Mouse (Mus musculus): ENCODE results near the gene Dvl2.
"Not testable (repeated sequence)": the region's sequence is repeated elsewhere in the genome, so short reads cannot be mapped to it uniquely, and the experiment has no call there.

Dvl2 gene

DNA sequence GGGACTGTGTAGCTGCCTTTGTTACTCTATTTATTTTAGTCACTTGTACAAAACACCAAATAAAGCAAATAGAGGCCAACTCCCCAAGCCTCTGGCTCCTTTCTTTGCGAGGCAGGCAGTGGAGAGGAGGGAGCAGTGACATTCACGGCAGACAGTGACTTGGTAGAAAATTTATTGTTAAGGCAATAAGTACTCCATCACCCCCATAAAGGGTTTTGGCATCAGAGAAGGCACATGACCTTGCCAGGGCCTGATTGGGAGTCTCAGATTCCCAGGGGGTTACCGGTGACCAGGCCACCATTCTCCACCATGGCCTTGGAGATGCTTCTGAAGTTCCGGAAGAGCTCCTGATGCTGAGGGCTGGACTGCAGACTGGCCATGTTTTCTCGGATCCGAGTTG lies 9.6 kb downstream of the Dvl2 start:
- DNase-seq (ENCODE audit: low read depth, low spot score), result no peak

DNA sequence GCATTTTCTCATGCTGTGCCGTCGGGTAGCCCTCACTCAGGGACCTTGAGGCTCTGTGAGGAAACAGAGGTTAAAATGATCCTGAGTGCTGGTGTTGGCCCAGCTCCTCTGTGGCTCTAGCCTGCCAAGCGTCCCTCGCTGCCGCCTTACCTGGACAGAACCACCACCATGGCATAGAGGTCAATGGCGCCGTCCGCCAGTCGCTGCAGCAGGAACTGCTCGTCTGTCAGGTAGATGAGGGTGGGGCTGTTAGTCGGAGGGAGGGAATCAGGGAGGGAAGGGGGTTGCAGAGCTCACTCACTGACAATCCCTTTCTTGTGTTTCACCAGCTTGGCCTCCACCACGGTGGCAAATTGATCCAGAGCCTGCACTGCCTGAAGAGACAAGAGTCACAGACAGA lies 10.2 kb downstream of the Dvl2 start:
- no peak for DNase-seq (ENCODE audit: low read depth, low spot score)

DNA sequence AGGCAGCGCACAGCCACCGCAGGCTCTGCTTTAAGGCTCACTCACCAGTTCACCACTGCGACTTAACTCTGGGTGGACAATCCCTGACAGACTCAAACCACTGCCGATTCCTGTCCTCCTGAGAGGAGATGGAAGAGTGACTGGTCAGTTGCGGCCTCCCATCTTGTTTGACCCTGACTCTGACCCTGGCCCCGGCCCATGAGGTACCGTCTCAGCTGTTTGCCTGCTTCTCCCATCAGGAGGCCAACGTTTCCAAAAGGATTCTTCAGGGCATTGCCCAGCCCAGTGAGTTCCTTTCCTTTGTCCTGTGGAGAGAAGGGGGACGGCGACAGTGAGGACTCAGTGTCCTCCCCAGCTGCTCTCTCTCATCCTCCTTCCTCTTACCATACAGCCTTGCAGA lies 10.6 kb downstream of the Dvl2 start:
- DNase-seq (ENCODE audit: low read depth, low spot score), result no peak

DNA sequence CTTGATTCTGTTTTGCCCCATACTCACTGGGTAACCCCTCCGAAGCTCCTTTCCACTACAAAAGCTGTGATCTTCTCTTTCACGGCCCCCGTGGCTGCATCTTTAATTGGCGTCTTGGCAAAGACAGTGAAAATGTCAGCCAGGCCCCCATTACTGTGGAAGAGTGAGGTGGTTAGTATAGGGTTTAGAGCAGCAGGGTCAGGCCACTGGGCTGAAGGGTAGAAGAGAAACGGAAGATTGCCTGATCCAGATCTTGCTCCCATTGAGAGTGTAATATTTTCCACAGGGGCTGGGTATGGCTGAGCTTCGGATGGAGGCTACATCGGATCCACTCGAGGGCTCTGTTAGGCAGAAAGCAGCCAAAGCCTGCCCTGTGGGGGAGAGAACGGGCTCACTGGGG lies 12.5 kb downstream of the Dvl2 start:
- DNase-seq (ENCODE audit: low read depth, low spot score), result no peak

DNA sequence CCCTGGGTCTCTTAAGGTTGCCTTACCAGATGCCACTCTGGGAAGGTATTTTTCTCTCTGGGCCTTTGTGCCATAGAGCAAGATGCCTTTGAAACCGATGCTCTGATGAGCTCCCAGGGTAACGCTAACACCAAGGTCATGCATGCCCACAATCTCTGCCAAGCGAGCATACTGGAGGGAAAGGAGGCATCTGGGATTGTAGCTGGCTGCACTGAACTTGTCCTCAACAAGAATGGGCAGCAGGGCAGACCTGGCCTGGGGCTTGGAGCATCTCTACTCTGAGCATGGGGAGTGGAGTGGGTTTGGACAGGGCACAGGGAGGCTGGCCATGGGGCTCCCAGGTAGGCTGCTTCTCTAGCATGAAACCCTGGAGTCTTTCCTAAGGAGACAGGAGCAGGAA lies 13.0 kb downstream of the Dvl2 start:
- DNase-seq (ENCODE audit: low read depth, low spot score), result no peak

DNA sequence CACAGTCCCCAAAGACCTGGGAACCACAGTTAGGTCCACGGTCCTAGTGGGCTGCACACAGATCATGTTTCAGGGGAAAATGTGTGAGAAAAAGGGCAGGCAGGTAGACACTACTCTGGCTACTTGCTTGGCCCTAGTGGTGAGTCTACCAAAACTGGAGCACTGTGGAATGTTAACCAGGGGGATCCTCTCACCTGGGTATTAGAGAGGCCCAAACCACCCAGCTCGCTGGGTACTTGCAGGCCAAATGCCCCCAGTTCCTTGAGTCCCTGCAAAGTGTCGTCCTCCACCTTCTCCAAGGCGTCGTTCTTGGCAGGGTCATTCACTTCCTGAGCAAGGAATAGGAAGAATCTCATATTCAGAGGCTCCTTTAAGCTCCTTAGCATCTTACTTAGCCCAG lies 13.7 kb downstream of the Dvl2 start:
- no peak for DNase-seq (ENCODE audit: low read depth, low spot score)

DNA sequence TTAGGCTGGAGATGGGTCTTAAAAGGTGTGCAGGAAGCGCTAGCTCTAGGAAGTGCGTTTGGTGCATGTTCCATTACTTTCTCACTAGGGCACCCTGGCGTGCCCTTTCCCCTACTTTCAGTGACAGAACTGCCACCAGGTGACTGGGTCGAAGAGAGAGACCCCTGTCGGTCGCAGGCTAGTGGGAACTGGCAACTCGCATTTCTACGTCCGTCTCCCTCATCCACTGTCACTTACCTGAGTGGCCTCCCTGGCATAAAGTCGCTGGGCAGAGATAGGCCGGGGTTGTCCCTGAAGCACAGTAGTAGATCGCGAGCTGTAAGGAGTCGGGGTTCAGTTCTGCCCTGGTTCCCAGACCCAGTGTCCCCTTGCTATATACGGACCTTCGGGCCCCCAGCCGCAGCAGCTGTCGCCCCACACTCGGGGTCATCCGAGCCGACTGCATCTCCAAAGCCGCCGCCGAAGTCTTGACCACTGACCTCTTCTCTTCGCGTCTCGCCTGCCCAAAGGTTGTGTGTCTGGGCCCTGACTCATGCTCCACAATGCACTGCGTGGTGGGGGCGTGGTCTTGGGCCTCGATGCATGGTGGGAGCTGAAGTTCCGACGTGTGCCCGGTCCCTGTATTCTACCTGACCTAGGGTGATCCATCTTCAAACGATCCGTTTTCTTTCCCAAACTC lies 14.6 kb downstream of the Dvl2 start, which contains the start of gene Acadvl:
Gene Acadvl, minus strand, starts transcription at position 532 of the 679 bp plus-strand sequence.
- peak; percentile 80 for DNase-seq (ENCODE audit: low read depth, low spot score)

DNA sequence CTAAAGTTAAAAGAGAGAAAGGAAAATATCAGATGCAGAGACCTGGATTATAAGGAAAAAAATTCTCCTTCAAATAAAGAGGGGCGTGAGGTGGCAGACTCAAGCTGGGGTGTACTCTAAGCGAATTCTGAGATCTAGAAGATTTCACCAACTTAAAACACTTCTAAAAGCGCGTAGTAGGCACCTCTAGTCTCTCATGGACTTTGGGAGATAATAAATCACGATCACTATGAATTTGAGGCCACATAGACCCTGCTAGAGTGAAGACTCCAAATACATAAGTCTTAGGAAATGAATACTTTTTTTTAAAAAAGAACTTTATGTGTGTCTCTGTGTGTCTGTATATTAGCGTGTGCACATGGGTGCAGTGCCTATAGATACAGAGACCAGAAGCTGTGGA lies 15.3 kb downstream of the Dvl2 start:
- DNase-seq (ENCODE audit: low read depth, low spot score), result no peak

DNA sequence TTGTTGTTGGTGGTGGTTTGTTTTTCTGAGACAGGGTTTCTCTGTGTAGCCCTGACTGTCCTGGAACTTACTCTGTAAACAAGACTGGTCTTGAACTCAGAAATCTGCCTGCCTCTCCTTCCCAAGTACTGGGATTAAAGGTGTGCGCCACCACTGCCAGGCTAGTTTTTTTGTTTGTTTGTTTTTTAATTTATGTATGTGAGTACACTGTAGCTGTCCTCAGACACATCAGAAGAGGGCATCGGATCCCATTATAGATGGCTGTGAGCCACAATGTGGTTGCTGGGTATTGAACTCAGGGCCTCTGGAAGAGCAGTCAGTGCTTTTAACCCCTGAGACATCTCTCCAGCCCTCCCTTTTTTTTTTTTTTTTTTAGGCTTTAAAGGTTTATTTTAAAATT lies 15.8 kb downstream of the Dvl2 start:
- not testable (repeated sequence) for DNase-seq (ENCODE audit: low read depth, low spot score)

DNA sequence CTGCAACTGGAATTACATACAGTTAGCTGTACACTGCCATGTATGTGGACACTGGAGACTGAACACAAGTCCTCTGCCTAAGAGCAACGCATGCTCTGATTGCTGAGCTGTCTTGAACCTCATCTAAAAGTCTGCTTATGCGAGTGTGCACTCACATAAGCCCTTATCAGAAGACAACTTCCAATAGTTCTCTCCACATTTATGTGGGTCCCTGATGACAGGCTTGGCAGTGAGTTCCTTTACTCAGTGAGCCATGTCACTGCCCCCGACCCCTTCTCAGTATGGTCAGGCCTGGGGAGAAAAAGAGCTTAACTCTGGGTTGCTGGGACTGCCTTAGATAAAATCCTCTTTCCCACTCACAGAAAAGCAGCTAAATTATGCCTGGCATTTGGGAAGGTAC lies 16.3 kb downstream of the Dvl2 start, which contains the start of gene Dlg4:
Gene Dlg4, plus strand, starts transcription at position 274 of the 400 bp plus-strand sequence.
- DNase-seq (ENCODE audit: low read depth, low spot score), result no peak

DNA sequence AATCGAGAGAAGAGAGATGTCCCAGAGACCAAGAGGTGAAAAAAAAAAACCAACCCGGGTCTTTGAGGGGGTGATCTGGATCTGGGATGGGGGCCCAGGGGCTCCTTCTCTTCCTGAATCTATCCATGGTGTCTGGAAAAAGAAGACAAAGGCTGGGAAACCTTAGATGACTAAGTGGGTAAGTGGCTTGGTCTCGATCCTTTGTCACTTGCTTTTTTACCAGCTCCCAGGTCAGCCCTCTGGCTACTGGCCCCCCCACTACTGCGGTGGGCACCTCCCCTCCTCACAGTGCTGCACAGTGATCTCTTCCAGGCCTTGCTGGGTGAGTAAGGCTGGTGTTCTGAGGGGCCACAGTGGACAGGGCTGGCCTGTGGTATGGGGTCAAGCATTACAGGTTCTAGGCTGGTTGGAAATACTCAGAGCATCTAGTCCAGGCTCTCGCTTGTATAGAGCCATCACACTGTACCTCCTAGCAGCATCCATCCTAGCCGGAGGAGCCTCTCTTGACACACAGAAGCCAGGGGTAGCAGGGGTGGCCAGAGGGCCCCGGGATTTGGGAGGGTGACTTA lies 16.9 kb downstream of the Dvl2 start:
- DNase-seq (ENCODE audit: low read depth, low spot score), result no peak

DNA sequence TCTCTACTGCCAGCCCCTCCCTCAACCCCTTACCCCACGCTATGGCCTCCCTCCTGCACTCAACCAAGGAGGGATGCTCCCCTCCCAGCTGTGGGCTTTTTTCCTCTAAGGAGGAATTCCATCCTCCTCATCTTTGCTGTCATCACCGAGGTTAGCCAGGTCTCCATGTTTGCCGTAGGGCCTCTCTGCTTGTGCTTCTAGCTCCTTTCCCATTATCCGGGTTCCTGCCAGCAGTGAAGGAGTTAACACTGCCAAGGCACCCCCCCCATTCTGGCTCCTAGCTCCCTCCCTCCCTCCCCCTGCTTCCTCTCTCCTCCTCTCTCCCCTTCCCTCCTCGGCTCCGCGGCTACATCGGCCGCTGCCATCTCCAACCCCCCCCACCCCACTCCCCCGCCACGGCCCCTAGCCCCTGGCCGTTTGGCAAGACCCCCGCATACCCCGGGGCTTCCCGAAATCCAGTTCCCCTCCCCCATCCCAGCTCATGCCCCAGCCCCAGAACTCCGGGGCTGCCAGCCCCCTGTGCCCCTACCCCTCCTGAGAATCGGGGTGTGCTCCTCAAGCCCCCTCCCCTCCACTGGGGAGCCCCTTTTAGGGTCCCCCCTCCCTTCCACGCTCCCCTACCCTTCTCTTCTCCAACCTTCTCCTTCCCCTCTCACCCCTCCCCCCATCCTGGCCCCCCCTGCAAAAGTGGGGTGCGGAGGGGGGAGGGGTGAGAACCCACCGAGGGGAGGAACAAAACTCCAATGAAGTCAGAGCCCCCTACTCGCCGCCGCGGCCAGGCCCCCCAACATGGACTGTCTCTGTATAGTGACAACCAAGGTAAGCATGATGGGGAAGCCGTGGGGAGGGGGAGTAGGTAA lies 18.0 kb downstream of the Dvl2 start:
- no peak for DNase-seq (ENCODE audit: low read depth, low spot score)

DNA sequence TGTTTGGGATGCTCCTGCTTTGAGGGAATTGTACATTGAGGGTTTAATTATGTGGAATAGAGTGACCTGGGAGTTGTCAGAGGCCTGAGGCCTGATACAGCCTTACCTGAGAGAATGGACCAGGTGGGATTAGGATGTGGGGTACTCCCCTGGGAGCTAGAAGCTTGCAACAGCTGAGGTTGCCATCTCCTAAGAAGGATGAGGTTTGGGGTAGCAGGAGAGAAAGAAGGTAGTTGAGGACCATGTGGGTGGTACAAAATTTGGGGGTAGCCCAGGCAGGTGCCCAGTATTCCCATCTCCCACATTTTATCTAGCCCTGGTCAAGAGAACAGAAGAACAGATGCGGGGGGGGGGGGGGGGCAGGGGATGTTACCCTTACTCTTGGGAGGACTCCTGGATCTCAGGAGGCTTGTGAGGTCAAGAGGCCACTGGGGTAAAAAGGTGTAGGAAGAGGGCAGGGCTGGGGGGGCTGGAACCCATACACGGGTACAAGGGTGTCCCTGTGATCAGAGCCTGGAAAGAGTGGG lies 19.2 kb downstream of the Dvl2 start:
- no peak for DNase-seq (ENCODE audit: low read depth, low spot score)

DNA sequence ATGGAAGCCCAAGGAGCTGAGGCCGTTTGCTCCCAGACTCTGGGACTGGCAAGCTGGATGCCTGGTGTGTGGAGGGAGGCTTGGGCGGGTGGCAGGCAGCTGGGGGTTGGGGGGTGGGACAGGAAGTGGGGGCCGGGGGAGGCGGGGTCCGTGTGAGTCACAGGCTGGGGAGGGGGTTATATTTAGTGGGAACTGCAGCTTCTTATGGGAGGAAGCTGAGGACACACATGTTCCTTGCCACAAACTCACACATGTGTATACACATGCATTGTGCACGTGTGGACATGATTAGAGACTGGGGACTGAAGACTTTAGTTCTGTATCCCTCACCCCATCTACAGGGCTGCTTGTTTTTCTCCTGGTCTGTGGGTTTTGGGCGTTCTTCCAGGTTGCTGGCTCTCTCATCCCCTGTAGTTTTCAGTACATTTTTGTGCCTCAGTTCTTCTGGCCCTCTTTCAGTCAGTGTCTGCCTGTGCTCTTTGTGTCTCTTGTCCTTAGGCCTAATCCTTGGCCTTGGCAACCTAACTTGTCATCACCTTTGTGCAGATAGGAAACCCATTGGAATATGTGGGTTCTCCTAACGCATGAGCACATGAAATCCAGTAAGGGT lies 19.7 kb downstream of the Dvl2 start:
- DNase-seq (ENCODE audit: low read depth, low spot score), result no peak

DNA sequence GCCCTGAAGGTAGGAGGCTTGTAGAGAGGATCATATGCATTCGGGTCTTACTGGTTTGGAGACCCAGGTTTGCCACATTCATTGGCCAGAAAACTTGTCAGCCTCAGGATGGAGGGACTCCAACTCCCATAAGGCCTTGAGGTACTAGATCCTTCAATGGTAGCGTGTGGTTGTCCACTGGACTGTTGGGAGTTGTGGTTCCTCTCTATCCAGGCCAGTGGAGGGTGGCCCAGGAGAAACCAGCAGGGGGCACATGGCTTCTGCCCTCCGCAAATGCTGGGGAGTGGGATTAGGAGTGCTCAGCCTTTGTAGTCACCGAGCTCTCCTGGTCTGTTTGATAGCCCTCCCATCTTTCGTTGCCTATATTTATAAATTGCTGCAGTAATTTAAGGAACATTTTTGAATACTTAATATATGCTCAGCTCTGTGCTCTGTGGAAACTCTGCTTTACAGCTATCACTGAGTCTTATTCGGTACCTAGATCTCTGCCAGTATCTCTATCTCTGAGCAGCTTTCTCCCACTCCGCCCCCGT lies 20.4 kb downstream of the Dvl2 start:
- DNase-seq (ENCODE audit: low read depth, low spot score), result no peak

DNA sequence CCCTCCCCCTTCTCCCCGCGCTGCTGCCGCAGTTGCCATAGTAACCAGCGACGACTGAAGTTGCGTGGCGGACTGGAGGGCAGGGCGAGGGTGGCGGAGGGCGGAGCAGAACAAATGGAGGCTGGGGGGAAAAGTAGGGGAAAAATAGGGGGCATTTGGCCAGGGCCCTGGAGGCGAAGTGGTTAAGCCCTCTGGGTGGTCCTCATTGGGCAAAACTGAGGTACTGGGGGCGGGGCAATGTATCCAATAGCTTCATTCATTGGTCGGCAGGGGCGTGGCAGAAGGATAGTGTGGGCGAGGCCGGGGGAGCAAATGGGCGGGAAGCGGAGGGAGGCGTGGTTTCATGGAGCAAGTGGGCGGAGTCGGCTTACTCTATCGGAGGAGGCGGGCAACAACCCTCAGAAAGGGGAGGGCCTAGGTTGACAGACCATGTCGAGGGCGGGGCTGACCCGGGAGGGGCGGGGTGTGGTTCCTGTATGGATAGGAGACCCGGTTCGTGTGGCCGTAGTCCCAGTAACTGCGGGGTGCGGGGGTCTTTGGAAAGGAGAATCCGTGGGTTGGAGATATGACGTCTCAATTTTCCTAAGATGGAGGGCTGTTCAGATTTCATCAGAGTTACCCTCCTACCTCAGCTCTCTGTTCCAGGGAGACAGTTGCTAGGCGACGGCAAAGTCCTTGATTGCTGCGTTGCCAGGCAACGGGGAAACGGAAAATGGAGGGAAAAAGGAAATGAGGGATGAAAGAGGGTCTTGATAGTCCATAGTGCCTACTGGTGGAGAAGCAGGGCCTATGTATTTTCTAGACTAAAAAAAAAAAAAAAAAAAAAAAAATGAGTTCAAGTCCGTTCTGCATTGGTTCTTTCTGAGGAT lies 21.1 kb downstream of the Dvl2 start:
- DNase-seq (ENCODE audit: low read depth, low spot score), result peak; percentile 89

DNA sequence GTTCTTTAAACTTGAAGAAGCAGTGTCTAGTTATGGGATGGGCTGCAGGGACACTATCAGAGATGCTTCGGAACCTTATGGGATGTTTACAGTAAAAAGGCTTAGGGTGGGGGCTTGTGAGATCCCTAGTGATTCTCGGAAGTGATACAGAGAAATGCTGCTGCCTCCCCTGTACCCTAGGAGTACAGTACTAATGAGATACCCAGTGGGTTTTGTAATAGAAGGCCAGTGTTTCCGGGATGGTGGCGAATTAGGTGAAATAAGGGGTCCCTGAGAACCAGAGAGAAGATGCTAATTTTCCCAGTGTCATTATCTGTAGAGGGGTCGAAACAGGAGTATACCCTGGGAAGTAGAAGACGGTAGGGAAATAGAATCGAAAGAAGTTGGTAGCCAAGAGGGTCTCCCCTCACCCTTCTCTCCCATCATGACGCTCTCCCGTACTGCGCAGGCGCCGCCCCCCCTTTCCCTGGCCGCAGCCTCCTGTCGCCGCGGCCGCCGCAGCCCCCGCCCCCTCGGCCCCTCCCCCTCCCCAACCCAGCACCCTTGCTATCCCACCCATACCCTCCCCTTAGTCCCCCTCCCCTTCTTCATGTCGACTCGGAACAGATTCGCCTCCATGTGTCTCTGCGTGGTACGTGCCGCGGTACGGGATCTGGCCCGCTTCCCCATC lies 23.2 kb downstream of the Dvl2 start:
- DNase-seq (ENCODE audit: low read depth, low spot score), result no peak

DNA sequence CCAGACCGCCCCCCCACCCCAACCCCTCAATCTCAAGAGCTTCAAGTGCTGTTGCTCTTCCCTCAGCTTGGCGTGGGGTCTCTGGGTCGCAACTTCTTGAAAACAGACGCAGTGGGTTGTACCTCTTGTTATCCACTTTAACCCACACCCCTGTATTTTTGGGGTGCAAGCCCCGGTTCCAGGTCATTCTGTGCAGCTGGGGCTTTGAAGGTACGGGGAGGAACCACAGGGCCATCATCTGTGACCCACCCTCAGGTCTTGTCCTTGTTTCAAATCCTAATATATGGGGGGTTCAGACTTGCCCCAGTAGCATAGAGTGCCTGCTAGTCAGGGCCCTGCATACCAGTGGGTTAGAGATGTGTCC lies 23.7 kb downstream of the Dvl2 start:
- DNase-seq (ENCODE audit: low read depth, low spot score), result no peak

DNA sequence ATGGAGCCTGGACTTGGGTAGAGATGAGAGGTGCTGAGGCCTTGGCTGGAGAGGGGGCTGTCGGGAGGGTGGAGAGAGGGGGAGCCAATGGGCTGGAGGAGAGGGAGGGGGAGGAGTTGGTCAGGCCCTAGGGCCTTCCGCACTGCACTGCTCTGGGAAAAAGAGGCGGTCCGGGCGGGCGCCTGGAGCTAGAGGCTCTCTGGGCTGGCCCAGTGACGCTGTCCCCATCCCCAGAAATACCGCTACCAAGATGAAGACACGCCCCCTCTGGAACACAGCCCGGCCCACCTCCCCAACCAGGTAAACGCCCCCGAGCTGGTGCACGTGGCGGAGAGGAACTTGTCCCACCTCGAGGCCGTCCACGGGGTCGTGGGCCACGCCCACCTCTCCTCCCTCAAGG lies 26.3 kb downstream of the Dvl2 start:
- DNase-seq (ENCODE audit: low read depth, low spot score), result no peak

DNA sequence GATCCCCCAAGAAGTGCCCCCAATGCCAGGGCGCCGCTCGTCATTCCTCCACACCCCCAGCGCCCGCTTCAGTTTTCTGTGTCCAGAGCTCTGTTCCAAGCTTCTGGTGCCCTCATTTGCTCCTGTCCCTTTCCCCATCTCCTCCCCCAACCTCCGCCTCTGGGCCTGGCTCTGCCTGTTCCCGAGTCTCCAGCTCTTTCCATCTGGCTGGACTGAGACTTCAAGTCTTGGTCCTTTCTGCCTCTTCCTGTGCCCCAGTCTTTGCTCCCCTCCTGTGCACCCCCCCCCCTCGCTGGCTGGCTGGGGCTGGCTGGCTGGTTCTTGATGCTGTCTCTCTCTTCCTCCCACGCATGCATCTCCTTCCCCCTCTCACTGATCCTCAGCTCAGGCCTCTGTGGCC lies 27.0 kb downstream of the Dvl2 start:
- no peak for DNase-seq (ENCODE audit: low read depth, low spot score)
